Mouse (Mus musculus) thymus, postnatal 0 days (tissue): ENCODE data around the gene Il11ra1. TPM values are rescaled to one million over a fixed set of nuclear protein-coding genes. Genes with fewer than 3 reads are reported as not detected.
"Not testable (repeated sequence)": the region's sequence is repeated elsewhere in the genome, so short reads cannot be mapped to it uniquely, and the experiment has no call there.

Experiments used
- DNase-seq: peaks from one replicate; pipeline ENCODE4 v3.0.0-alpha.2; 2015; ENCODE audit warnings: low spot score
- polyA plus RNA-seq: library from polyadenylated mRNA; unstranded; fragments of >200 nt; fragmentation: Nextera tagmentation; extraction: Ambion mirVana; gene quantifications from 2 replicates; pipeline ENCODE4 v1.2.1, GENCODE M21; 2015

The Il11ra1 gene
- polyA plus RNA-seq, 1 experiment from 2014 or later: 35.8 TPM

DNA sequence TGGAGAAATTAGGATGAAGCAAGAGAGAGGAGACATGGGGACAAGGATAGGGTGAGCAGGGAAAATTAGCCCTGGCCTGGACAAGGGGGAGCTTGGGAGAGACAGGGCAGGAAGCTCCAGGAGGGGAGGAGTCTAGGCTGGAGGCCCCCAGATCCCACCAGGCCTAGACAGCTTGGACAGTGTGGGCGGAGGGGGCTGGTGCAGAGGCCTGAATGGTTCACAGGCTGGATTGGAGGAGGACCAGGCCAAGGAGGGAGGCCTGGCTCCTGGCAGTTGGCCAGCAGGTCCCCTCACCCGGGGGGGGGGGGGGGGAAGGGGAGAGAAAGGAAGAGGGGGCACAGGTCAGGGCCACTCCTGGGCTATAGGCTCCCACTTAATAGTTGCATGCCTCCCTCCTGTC, 20.5 kb upstream of the Il11ra1 start:
- no peak for DNase-seq

DNA sequence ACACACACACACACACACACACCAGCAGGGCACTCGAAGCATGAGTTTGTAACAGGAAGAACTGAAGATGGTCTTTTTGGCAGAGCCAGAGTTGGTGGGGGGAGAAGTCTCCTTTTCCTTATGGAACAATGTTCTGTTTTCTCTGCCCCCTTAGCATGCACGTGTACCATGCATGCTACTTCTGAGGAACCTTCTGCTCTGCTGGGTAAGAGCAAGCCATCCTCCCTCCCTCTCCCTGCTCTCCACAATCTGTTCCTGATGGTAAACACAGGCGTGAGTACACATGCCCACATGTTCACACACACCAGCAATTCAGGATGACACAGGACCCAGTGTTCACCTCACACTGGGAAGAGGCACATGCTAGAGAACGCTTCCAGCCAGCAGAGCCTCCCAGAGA, 18.6 kb upstream of the Il11ra1 start:
- no peak for DNase-seq

DNA sequence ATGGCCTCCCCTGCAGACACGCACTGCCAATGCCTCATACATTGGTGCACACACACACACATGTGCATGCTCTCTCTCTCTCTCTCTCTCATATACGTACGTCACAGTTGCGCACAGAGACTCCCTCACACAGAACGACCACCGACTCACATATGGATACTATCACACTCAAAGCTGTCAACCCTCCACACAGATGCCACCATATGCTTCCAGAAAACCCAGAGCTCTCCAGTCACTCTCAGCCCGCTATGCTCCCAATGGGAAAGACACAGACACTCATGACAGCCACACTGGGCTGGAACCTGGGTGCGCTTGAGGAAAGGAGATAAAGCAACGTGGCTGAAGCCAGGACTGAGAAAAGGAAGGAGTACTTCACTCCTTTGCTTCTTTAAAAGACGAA, 17.8 kb upstream of the Il11ra1 start:
- no peak for DNase-seq

DNA sequence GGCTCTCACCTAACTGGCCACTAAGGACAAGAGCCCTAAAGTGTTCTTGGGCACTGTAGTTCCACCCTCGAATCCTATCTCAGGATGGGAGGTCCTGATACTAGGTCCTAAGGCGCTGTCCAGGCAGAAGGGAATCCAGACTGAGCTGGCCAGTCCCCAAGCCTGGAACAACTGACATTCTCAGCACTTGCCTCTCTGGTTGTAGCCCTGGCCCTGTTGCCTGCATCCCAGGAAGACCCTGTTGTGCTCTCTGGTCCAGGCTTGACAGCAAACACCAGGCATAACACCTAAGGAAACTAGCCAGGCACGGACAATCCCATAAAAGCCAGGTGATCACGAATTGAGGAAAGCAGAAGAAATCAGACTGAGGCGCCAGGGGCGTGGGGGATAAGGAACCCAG, 17.0 kb upstream of the Il11ra1 start:
- no peak for DNase-seq

DNA sequence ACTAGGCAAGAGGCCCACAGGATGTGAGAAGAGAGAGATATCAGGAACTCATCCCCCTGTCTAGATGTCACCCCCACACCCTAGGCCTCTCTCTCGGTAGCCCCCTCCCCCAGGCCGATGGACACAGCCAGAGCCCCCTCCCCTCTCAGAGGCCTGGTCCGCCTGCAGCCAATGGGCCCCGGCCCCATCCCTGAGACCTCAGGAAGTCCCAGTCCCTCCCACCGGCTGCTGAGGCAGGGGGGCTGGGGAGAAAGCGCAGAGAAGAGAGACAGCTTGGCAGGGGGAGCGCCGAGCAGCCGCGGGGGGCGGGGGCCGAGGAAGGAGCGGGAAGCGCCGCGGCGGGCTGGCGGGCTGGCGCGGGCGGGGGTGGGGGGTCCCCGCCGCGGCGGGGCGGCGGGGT, 16.5 kb upstream of the Il11ra1 start:
- DNase-seq: not testable (repeated sequence)

DNA sequence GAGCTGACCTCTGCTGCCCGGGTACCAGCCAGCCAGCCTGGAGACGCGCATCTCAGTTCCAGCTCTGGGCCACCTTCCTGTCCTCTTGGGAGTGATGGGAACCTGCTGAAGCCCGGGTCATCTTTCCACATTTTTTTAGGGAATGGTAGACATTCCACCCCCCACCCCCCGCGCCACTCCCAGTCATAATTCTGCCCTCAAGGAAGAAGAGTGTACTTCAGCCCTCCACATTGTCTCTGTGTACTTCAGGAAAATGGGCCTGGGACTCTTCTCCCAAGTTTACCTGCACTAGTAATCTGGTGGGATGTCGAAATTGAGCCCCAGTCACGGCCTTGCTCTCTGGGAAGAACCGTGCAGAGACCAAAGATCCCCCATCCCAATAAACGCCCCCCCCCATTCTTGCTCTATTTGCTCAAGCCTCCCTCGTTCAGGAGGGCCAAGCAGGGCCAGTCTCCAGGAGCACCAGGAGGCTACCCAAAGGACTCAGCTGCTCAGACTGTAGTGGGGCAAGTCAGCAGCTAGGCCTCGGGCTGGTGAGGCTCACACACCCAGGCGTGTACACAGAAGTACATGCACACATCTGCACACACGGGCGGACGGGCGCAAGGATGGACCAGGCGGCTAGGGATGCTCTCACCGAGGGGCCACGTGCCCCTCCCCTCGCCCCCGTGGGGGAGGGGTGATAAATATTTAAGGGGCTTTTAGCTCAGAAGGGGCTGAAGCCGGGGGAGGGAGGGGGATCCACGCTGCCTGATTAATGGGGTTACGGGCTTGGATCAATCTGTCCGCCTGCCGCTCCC, 15.5 kb upstream of the Il11ra1 start:
- not testable (repeated sequence) for DNase-seq

DNA sequence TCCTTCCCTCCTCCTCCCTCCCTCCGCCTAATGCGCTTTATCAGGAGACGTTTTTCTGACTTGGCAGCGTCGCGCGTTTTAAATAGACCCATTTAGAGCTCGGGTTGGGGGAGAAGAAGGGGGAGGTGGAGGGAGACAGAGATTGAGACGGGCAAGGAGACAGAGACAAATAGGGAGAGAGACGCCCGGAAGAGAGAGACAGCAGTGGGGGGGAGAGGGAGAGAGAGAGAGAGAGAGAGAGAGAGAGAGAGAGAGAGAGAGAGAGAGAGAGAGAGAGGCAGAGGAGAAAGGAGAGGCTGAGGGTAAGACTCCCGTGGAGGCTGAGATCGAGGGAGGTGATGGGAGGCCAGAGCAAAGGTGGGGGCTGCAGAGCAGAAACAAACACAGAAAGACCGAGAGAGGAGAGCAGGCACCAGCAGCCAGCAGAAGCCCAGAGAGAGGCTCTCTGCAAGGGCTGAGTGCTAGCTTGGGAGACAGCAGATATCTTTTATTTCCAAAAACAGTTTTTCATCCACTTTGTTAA, 14.8 kb upstream of the Il11ra1 start:
- DNase-seq: not testable (repeated sequence)

DNA sequence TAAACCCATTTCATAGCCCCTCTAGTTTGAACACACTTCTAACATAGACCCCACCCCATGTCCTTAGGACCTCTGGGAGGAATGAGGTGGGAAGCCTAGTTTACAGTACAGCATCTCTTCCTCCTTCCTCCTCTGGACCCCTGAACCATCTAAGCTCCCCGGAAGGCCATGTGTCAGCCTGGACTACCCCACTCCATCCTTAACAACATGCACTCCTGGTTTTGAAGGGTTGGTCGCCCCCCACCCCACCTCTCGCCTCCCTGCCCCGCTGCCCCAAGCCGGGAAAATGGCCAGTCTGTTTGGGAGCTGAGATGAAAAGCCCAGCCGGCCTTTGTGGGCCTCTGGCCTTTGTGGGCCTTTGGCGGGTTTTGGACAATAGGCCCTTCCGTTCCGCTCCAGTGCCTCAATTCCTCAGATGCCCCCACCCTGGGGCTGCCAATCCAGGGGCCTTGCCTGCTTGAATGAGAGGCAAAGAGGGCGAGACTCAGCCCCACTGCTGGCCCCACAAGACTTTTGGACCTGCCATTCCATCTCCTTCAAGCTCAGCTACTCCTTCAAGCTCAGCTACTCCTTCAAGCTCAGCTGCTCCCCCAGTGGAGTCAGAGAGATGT, 13.8 kb upstream of the Il11ra1 start:
- not testable (repeated sequence) for DNase-seq

DNA sequence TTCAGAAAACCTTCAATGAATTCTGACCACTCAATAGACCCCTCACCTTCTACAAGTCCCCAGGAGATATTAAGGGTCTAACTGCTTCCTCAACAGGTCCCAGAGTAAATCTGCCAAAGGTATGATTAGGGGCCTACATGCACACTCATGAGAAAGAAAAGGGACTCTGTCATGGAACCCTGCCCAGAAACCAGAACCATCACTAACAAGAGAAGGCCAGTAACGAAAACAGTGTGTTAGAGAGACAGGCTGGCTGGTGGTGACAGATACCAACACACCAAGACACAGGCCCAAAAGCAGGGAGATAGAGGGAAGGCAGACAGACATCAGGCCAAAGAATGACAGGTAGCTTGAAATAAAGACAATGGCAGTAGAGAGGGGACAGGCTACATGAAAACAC, 11.2 kb upstream of the Il11ra1 start:
- DNase-seq: not testable (repeated sequence)

DNA sequence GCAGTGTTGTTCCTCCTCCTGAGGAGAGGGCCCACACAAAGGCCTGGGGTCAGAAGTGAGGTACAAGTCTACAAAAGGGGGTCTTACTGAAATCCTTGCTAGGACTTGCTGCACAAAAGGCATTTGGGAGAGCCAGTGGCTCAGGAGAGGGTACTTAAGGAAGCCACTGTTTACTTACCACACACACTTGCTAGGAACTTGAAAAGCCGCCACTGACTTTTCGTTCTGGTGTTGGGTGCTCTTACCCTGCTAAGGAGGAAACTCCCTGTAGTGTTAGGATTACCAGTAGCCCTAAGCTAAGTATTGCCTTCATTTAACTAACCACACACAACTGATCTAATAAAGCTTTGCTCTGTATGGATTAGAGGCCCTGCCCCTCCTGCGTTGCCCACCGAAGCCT, 9.8 kb upstream of the Il11ra1 start:
- DNase-seq: not testable (repeated sequence)

DNA sequence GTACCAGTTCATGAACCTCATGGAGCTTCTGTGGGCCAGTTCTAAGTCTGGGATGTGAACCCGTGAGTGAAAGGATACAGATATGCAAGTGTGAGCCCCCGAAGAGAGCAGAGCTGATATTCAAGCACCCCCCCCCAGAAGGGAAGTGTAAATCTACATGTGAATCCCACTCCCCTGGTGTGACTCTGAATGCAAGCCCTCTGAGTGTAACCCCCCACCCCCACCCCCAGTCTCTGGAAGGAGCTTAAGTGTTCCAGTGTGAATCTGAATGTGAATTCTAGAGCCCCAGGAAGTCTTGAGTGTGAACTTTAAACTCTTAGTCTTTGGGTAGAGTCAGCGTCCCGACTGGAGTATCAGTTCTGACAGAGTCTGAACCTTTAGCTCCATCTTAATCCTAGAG, 6.3 kb upstream of the Il11ra1 start:
- DNase-seq: not testable (repeated sequence)

DNA sequence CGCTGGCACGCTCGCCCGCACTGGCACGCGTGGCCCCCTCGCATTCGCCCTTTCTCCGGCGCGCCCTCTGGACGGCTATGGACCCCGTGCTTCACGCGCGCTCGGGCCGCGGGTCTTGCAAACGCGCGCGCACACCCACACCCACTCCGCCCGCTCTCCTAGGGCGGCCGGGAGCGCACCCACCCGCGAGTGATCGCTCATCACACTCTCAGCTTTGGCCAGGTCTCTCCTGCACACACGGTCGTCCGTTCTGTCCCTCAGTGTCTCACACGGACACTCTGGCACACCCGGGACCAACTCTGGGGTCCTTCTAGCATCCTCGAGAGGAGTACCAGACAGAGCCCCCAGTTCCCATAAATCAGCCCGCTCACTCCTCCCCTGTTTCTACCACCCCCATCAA, 4.0 kb upstream of the Il11ra1 start:
- DNase-seq: not testable (repeated sequence)

DNA sequence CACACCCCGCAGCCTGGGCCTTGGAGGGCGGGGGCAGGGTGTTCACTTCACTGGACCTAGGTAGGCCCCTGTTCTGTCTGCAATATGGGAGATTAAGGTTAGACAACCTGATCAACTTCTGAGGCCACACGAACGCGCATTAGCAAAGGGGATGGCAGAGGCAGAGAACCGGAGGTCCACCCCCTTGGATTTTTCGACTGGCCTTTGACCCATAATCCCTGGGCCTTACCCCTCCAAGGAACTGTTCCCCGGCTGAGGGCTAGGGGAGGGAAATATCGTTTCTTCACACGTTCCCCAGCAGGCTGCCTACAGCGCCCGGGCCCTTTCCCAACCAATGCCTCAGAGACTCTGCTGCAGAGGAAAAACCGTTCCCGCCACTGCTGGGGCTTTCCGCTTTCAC, 3.3 kb upstream of the Il11ra1 start:
- DNase-seq: not testable (repeated sequence)

DNA sequence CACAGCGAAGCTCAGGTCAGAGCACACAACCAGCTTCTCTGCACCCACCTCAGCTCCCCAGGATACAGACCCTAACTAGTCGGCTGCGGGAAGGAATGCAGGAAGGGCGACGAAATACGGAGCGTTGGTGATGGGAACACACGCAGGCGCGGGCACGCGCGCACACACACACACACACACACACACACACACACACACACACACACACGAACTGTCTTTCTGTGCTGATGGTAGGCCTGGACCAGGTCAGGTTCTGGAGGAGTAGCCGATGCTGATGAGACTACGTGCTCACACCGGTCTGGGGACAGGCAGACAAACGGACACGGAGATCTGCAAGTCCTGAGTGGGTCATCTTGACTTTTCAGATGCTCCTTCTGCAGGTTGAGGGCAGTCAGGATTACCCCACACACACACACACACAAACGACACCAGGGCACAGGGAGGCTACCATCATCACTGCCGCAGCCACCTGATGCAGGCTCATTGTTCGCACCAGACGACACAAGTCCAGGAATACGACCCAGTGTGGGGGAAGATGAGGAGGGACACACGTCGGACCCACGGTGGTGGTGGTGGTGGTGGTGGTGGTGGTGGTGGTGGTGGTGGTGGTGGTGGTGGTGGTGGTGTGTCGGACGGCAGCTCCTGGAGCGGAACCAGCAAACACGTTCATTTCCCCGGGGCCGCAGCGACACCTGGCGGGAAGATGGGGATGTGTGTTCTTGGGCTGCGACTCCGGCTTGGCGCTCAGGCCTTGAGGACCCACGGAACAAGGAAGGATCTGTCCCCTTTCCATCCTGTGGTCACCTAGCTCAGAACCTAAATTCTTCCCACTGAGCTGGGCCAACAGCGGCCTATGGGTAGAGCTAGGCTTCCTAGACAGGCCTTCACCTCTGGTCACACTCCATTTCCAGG, 2.6 kb upstream of the Il11ra1 start, which contains the start of gene Cntfr:
Cntfr (minus strand) TSS at position 160 of the 912 bp plus-strand sequence.
- DNase-seq: peak; percentile 39

DNA sequence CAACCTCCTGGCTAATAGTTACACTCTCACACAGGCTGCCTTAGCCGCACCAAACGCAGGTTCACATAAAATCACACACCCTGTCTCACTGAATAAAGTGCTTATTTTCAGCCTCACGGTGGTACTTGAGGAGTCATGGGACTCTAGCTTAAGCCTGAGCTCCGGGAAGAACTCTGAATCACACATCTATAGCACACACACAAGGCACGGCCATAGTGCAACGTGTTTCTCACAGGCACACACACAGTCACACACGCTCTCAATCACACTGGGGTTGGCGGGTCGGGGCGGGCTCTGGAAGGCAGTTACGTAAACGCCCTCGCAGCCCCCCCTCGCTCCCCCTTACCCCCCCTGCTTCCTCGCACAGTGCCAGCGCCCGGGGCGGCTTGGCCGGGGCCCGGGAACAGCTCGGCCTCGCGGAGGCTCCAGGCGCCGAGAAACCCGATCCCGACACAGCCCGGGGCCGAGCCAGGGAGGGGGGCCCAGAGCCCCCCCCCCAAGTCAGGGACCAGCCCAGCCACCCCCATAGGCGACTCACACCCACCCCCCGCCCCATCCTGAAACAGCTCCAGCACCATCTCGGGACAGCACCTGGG, 1.3 kb upstream of the Il11ra1 start:
- DNase-seq: not testable (repeated sequence)

DNA sequence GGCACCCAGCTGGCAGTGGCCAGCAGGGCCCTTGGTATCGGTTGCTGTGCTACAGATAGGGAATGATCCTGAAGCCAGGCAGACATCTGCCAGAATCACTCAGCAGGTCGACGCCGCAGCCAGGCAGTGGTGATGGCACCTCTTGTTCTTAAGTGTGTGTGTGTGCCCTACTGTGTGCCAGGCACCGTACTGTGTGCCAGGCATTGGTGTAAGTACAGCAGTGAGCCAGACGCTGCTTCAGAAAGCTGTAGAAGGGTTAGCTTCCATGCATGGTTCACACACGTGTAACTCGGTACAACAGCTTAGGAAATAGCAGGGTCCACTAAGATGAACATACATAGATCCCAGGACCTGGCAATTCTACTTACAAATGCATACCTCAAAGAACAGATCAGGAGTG, 435 bp downstream of the Il11ra1 start:
- DNase-seq: not testable (repeated sequence)

DNA sequence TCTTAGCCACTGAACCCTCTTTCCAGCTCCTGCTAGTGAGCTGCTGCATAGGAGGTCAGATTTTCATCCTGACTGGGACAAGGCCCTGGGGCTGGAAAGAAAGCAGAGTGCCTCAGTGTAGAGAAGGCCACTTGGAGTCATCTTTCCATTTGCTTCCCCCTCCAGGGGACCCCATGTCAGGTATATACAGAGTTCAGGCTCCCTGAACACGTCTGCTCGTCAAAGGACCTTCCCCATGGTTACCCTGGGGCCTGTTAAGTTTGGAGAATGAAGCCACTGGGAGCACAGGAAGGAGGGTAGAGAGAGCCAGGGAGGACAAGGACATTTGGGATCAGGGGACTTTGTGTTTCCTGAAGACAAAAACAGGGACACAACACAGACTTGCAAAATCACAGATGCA, 2.4 kb downstream of the Il11ra1 start:
- not testable (repeated sequence) for DNase-seq

DNA sequence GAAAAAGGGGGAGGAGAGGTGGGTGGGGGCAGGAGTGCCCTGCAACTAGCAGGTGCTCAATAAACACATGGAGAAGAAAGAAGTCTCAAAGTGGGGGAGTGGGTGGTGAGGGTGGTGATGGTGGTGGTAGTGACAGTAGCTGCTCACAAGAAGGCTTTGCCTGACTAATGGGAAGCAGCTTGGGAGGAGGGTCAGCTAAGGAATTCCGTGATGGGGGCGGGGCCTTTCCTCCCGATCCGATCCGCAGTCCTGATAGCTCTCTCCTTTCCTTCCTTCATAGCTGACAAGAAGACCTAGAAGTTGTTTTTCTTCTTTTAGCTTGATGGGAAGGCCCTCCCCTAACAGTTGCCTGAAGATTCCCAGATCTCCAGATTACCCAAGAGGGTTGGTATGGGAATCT, 4.9 kb downstream of the Il11ra1 start:
- DNase-seq: no peak

DNA sequence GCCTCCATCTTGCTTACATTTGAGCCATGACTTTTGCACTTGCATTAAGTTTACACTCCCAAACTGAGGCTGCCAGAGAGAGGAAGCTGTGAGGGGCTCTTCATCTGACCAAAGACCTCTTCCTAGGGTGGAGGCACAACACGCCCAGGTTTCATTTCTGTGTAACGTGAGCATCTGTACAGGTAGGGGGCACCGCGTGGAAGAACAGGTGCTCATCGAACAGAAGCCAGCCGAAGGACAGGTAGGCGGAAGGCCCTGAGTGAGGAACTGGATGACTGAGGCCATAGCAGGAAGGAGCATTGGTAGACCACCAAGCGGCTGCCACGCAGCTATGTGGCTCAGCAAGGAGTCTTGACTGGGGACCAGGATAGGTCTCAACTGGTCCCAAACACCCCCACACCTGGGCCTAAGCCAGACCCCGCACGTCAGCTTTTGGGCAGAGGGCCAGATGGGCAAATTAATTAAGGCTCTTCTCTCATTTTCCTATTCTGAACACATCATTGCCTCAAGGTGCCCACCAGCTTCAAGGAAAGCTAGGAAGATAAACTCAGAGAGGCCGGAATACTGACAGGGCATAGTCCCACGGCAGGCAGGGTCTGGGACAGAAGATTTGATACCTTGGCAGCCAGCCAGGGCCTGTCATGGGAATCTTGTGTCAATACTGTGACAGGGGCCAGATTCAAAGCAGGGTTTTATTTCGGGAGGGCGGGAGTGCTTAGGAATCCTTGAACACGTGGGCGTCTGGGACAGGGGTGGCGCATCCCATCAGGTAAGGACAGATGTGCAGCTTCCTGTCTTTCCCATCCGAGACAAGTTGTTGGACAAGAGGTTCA, 6.3 kb downstream of the Il11ra1 start:
- DNase-seq: no peak

DNA sequence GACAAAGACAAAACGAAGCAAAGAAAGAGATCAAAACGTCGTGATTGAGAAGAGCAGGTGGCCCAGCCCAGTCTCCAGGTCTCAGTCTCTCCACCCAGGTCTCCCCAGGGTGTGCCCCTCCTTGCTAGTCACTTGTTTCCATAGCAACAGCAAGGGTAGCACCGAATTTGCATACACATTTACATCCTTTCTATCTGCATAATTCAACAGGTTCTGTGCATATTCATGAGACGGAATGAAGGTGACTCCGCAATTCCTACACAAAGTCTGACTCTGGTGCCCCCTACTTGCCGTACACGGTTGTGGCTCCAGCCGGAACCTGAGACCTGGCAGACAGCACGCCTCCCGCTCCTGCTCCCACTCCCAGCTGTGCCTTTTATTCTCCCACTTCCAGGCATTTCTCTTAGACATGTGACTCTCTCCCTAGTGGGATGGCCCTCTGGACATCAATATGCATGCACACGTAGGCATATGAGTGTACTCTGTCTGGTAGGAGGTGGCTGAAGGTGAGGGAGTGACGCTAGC, 7.3 kb downstream of the Il11ra1 start:
- DNase-seq: peak; percentile 77
